Mouse (Mus musculus) stomach, adult 2 months (tissue): ENCODE results near the gene Prelid3b. TPM values are rescaled to one million over a fixed set of nuclear protein-coding genes. Genes with fewer than 3 reads are reported as not detected.

ENCODE experiments used
- polyA plus RNA-seq: library from polyadenylated mRNA; depleted of rRNA; stranded (reverse); fragments of >200 nt; gene quantifications from 2 replicates; pipeline ENCODE4 v1.2.3, GENCODE M21; 2012; rRNA removed

Gene Prelid3b
- polyA plus RNA-seq = 14.4 and 18.0 TPM in 2 replicates

GRCm38 (mm10) chr2:174472818-174473549 lies at the start of gene Prelid3b:
Gene Prelid3b, minus strand, starts transcription at chr2:174473081.

GRCm38 (mm10) chr2:174463789-174464523 lies 8.9 kb downstream of the Prelid3b start, which contains the start of gene Atp5e:
Gene Atp5e, minus strand, starts transcription at chr2:174464105.

GRCm38 (mm10) chr2:174450353-174450752 lies 22.5 kb downstream of the Prelid3b start, which contains the start of gene Tubb1:
Gene Tubb1, plus strand, starts transcription at chr2:174450695.

GRCm38 (mm10) chr2:174438737-174439449 lies 34.0 kb downstream of the Prelid3b start, which contains the start of gene Ctsz:
Gene Ctsz, minus strand, starts transcription at chr2:174439039.

GRCm38 (mm10) chr2:174415731-174416310 lies 57.1 kb downstream of the Prelid3b start, which contains the start of gene Nelfcd:
Gene Nelfcd, plus strand, starts transcription at chr2:174415804.

Other genes starting within 250 kb of the Prelid3b start
- 343 and 378 TPM in 2 replicates for gene Gnas, start 188.8 kb downstream of the Prelid3b start, polyA plus RNA-seq
- gene Gm20721, start 126.4 kb downstream of the Prelid3b start, polyA plus RNA-seq = not detected in 2 replicates
- gene Nelfcd, start 57.3 kb downstream of the Prelid3b start, polyA plus RNA-seq = 24.8 and 27.5 TPM in 2 replicates
- 64.4 and 108 TPM in 2 replicates for gene Ctsz, start 34.0 kb downstream of the Prelid3b start, polyA plus RNA-seq
- gene Tubb1, start 22.4 kb downstream of the Prelid3b start, polyA plus RNA-seq = 0.06 TPM in 1 of 2 replicates, not detected in the other
- 279 and 349 TPM in 2 replicates for gene Atp5e, start 9.0 kb downstream of the Prelid3b start, polyA plus RNA-seq
- 0.02 and 0.04 TPM in 2 replicates for gene Zfp831, start 170.5 kb upstream of the Prelid3b start, polyA plus RNA-seq